9 mouse cellular contexts compared by ENCODE assay signal in genomic region chr7:19265928-19266822, GRCm38 (mm10). TPM values are rescaled to one million over a fixed set of nuclear protein-coding genes. Genes with fewer than 3 reads are reported as not detected.
A peak's percentile ranks its signal among the peaks of the same experiment; 100 is the strongest.
DNase-seq lines count a peak whose midpoint lies in the region; ATAC-seq and TF ChIP-seq lines count a peak whose summit lies in the region.
"Had no signal": no experiment of that assay in that cellular context is flagged by ENCODE, and none has a peak within 500 bp of the region (broad histone marks: within the 10 kb centered on the region; RNA-seq: fewer than 3 reads in every experiment).

No protein-coding gene starts in this region.

- TF ChIP-seq RAD21 in MEL (IDR thresholded peaks at IDR 0.05; ENCODE audit: low read depth, low read length) = no peak

- TF ChIP-seq CTCF in MEL (IDR thresholded peaks at IDR 0.05 in 2 of 3, conservative IDR thresholded peaks at IDR 0.05 in 1 of 3; ENCODE audit: control insufficient read depth in 1 of 3, insufficient read depth in 1 of 3, low read depth in 2 of 3, low read length in 3 of 3, poor library complexity in 1 of 3, severe bottlenecking in 1 of 3) = no peak

- peaks cover 38% of the 10 kb centered on the region for H3K36me3 ChIP-seq in forebrain, embryonic 13.5 days (ENCODE audit: poor library complexity, severe bottlenecking)
- H3K36me3 ChIP-seq in forebrain, embryonic 10.5 days (replicated peaks) = peaks cover 70% of the 10 kb centered on the region
- H3K36me3 ChIP-seq in MEL (ENCODE audit: control insufficient read depth in 1 of 2, insufficient read depth in 2 of 2, low read length in 2 of 2) = peaks cover 0 to 29% of the 10 kb centered on the region in 2 experiments; a peak in 3 of 4 replicates
- peaks cover 18% of the 10 kb centered on the region; the same call in 1 of the 2 replicates for H3K36me3 ChIP-seq in intestine, embryonic 16.5 days (ENCODE audit: control insufficient read depth, insufficient read depth, low read length)

- no peak overlapping the region for H3K4me2 ChIP-seq in forebrain, embryonic 13.5 days
- peak overlapping the region; percentile 46 for H3K4me2 ChIP-seq in intestine, embryonic 16.5 days (ENCODE audit: low read depth, low read length)

- ATAC-seq in forebrain, embryonic 13.5 days = no peak
- peak; percentile 61 for ATAC-seq in intestine, embryonic 16.5 days

- no peak overlapping the region for H3K27ac ChIP-seq in forebrain, embryonic 13.5 days
- H3K27ac ChIP-seq in forebrain, embryonic 10.5 days = no peak overlapping the region; the same call in 1 of the 2 replicates
- peak overlapping the region; percentile 95 for H3K27ac ChIP-seq in MEL (ENCODE audit: control insufficient read depth, low read depth, low read length)
- H3K27ac ChIP-seq in intestine, embryonic 16.5 days (ENCODE audit: low read length) = peak overlapping the region; percentile 73

- peak in 1 of 2 experiments; percentile 57; a peak in 2 of 4 replicates for TF ChIP-seq POLR2A in MEL (IDR thresholded peaks at IDR 0.05; ENCODE audit: control insufficient read depth in 1 of 2, insufficient read depth in 1 of 2, low read depth in 1 of 2, low read length in 2 of 2, poor library complexity in 1 of 2)

- peaks cover 23% of the 10 kb centered on the region for H3K4me1 ChIP-seq in forebrain, embryonic 13.5 days
- peaks cover 48% of the 10 kb centered on the region for H3K4me1 ChIP-seq in forebrain, embryonic 10.5 days
- H3K4me1 ChIP-seq in MEL (ENCODE audit: control insufficient read depth in 1 of 2, insufficient read depth in 2 of 2, low read length in 2 of 2) = peaks cover 9 to 40% of the 10 kb centered on the region in 2 experiments
- H3K4me1 ChIP-seq in intestine, embryonic 16.5 days (ENCODE audit: control insufficient read depth, insufficient read depth, low read length) = peaks cover 40% of the 10 kb centered on the region

- 0 out of 2 replicates have a peak overlapping the region, but pooled peaks have one; percentile 3 for H3K9ac ChIP-seq in forebrain, embryonic 13.5 days
- peak overlapping the region; percentile 66 for H3K9ac ChIP-seq in MEL (ENCODE audit: control insufficient read depth, low read depth, low read length, poor library complexity, severe bottlenecking)
- H3K9ac ChIP-seq in intestine, embryonic 16.5 days (ENCODE audit: low read depth, low read length) = peak overlapping the region; percentile 52

- no peak for DNase-seq in forebrain, embryonic 10.5 days (ENCODE audit: extremely low spot score, low spot score)
- peak; percentile 94 for DNase-seq in MEL (ENCODE audit: low read depth, low spot score)
- DNase-seq in lung, postnatal 25 days (ENCODE audit: low spot score) = peak; percentile 47
- peak; percentile 60 for DNase-seq in thymus, postnatal 14 days
- no peak for DNase-seq in ovary, postnatal 14 days (ENCODE audit: low spot score)
- DNase-seq in c-Kit-positive CD71-positive TER-119-positive erythroid progenitor cells, embryonic 14.5 days (ENCODE audit: low spot score) = no peak

- 83% methylated on average over 10 of the region's 10 CpGs for WGBS in forebrain, embryonic 13.5 days
- WGBS in forebrain, embryonic 10.5 days = 89% methylated on average over 10 of the region's 10 CpGs
- WGBS in intestine, embryonic 16.5 days = 62% methylated on average over 10 of the region's 10 CpGs

- H3K27me3 ChIP-seq in forebrain, embryonic 13.5 days = no peaks in the 10 kb centered on the region
- no peaks in the 10 kb centered on the region for H3K27me3 ChIP-seq in forebrain, embryonic 10.5 days (ENCODE audit: poor library complexity, severe bottlenecking)
- H3K27me3 ChIP-seq in MEL (ENCODE audit: control insufficient read depth in 1 of 2, insufficient read depth in 2 of 2, low read length in 2 of 2) = no peaks in the 10 kb centered on the region
- no peaks in the 10 kb centered on the region for H3K27me3 ChIP-seq in intestine, embryonic 16.5 days (replicated peaks; ENCODE audit: control insufficient read depth, insufficient read depth, low read length)

- no peaks in the 10 kb centered on the region for H3K9me3 ChIP-seq in forebrain, embryonic 13.5 days (replicated peaks)
- no peaks in the 10 kb centered on the region for H3K9me3 ChIP-seq in forebrain, embryonic 10.5 days
- H3K9me3 ChIP-seq in MEL (replicated peaks; ENCODE audit: insufficient read depth, low read length) = no peaks in the 10 kb centered on the region
- H3K9me3 ChIP-seq in intestine, embryonic 16.5 days (ENCODE audit: control insufficient read depth, low read length) = no peaks in the 10 kb centered on the region

- H3K79me2 ChIP-seq in MEL (ENCODE audit: control insufficient read depth, insufficient read depth, low read length, poor library complexity) = peaks cover 46% of the 10 kb centered on the region

- peak; percentile 73 to 86 for TF ChIP-seq EP300 in MEL (IDR thresholded peaks at IDR 0.05; ENCODE audit: low read depth in 1 of 2, low read length in 2 of 2)

- no peak overlapping the region for H3K4me3 ChIP-seq in forebrain, embryonic 13.5 days
- H3K4me3 ChIP-seq in forebrain, embryonic 10.5 days = no peak overlapping the region
- H3K4me3 ChIP-seq in MEL (ENCODE audit: control insufficient read depth in 1 of 2, insufficient read depth in 1 of 2, low read depth in 2 of 2, low read length in 2 of 2) = peak overlapping the region; percentile 27 to 37
- peak overlapping the region; percentile 9; the same call in 1 of the 2 replicates for H3K4me3 ChIP-seq in intestine, embryonic 16.5 days (ENCODE audit: low read length)

TF ChIP-seq in MEL, 35 proteins besides CTCF, POLR2A, EP300 and RAD21 (continues in another document):
- TF ChIP-seq POLR2AphosphoS2 (IDR thresholded peaks at IDR 0.05; ENCODE audit: low read length) = no peak
- TF ChIP-seq SIN3A (IDR thresholded peaks at IDR 0.05; ENCODE audit: low read length) = peak; percentile 89
- no peak for TF ChIP-seq ZMIZ1 (IDR thresholded peaks at IDR 0.05; ENCODE audit: low read depth, low read length)
- no peak for TF ChIP-seq SMC3 (IDR thresholded peaks at IDR 0.05; ENCODE audit: low read depth, low read length)
- no peak for TF ChIP-seq USF2 (IDR thresholded peaks at IDR 0.05; ENCODE audit: borderline replicate concordance in 1 of 2, insufficient read depth in 1 of 2, low read depth in 1 of 2, low read length in 2 of 2)
- peak; percentile 68 for TF ChIP-seq CHD2 (IDR thresholded peaks at IDR 0.05; ENCODE audit: low read length)
- peak; percentile 56 for TF ChIP-seq NELFE (IDR thresholded peaks at IDR 0.05; ENCODE audit: low read depth, low read length)
- TF ChIP-seq GATA1 (IDR thresholded peaks at IDR 0.05; ENCODE audit: low read depth, low read length) = no peak
- no peak for TF ChIP-seq GABPA (IDR thresholded peaks at IDR 0.05; ENCODE audit: low read depth, low read length)
- no peak for TF ChIP-seq NRF1 (IDR thresholded peaks at IDR 0.05; ENCODE audit: insufficient read depth, low read depth, low read length, poor library complexity, severe bottlenecking)
- TF ChIP-seq MXI1 (IDR thresholded peaks at IDR 0.05; ENCODE audit: low read depth, low read length) = peak; percentile 66
- TF ChIP-seq HCFC1 (IDR thresholded peaks at IDR 0.05; ENCODE audit: low read depth, low read length) = peak; percentile 78
- peak; percentile 90 for TF ChIP-seq ETS1 (IDR thresholded peaks at IDR 0.05; ENCODE audit: low read depth, low read length)
- TF ChIP-seq MYB (IDR thresholded peaks at IDR 0.05; ENCODE audit: low read depth, low read length) = no peak
- peak; percentile 46; the same call in 1 of the 2 replicates for TF ChIP-seq BHLHE40 (IDR thresholded peaks at IDR 0.05; ENCODE audit: borderline replicate concordance, low read depth, low read length)

RNA-seq across cellular contexts. Expression of gene Vasp, which starts 5.4 kb away (rescaled TPM):
- 31.0 and 32.7 TPM in 2 replicates for polyA plus RNA-seq in forebrain, embryonic 13.5 days (2015; fragmentation: Nextera tagmentation; extraction: Ambion mirVana)
- 47.4 and 56.9 TPM in 2 replicates for polyA plus RNA-seq in forebrain, embryonic 10.5 days (2016; fragmentation: Nextera tagmentation; extraction: Ambion mirVana)
- total RNA-seq in MEL (2012; rRNA removed) = 121 and 130 TPM in 2 replicates
- polyA plus RNA-seq in MEL (2012; ENCODE audit: insufficient read depth in 1 of 2, insufficient read length in 2 of 2, low read depth in 1 of 2, low replicate concordance in 2 of 2, missing spikeins in 1 of 2) = 100 to 1,000 TPM in 1 of 2 experiments, not detected in 1; 185 TPM
- polyA plus RNA-seq in intestine, embryonic 16.5 days (2015; fragmentation: Nextera tagmentation; extraction: Ambion mirVana) = 106 and 120 TPM in 2 replicates

RNA-seq across cellular contexts. Expression of gene Ppm1n, which starts 13.7 kb away (rescaled TPM):
- polyA plus RNA-seq in forebrain, embryonic 13.5 days (2015; fragmentation: Nextera tagmentation; extraction: Ambion mirVana) = 0.18 and 0.80 TPM in 2 replicates
- 0.41 and 0.51 TPM in 2 replicates for polyA plus RNA-seq in forebrain, embryonic 10.5 days (2016; fragmentation: Nextera tagmentation; extraction: Ambion mirVana)
- not detected in 2 replicates for total RNA-seq in MEL (2012; rRNA removed)
- not detected for polyA plus RNA-seq in MEL (2012; ENCODE audit: insufficient read depth in 1 of 2, insufficient read length in 2 of 2, low read depth in 1 of 2, low replicate concordance in 2 of 2, missing spikeins in 1 of 2)
- polyA plus RNA-seq in intestine, embryonic 16.5 days (2015; fragmentation: Nextera tagmentation; extraction: Ambion mirVana) = 0.29 and 0.32 TPM in 2 replicates

RNA-seq across cellular contexts. Expression of gene Rtn2, which starts 16.2 kb away (rescaled TPM):
- polyA plus RNA-seq in forebrain, embryonic 13.5 days (2015; fragmentation: Nextera tagmentation; extraction: Ambion mirVana) = 87.9 and 92.4 TPM in 2 replicates
- polyA plus RNA-seq in forebrain, embryonic 10.5 days (2016; fragmentation: Nextera tagmentation; extraction: Ambion mirVana) = 32.1 and 33.1 TPM in 2 replicates
- 0.27 and 0.52 TPM in 2 replicates for total RNA-seq in MEL (2012; rRNA removed)
- 1 to 10 TPM in 1 of 2 experiments, not detected in 1; 1.4 TPM for polyA plus RNA-seq in MEL (2012; ENCODE audit: insufficient read depth in 1 of 2, insufficient read length in 2 of 2, low read depth in 1 of 2, low replicate concordance in 2 of 2, missing spikeins in 1 of 2)
- 10.3 and 11.8 TPM in 2 replicates for polyA plus RNA-seq in intestine, embryonic 16.5 days (2015; fragmentation: Nextera tagmentation; extraction: Ambion mirVana)

RNA-seq across cellular contexts. Expression of gene Opa3, which starts 38.0 kb away (rescaled TPM):
- polyA plus RNA-seq in forebrain, embryonic 13.5 days (2015; fragmentation: Nextera tagmentation; extraction: Ambion mirVana) = 42.1 and 47.5 TPM in 2 replicates
- 50.7 and 51.4 TPM in 2 replicates for polyA plus RNA-seq in forebrain, embryonic 10.5 days (2016; fragmentation: Nextera tagmentation; extraction: Ambion mirVana)
- 16.3 and 18.5 TPM in 2 replicates for total RNA-seq in MEL (2012; rRNA removed)
- polyA plus RNA-seq in MEL (2012; ENCODE audit: insufficient read depth in 1 of 2, insufficient read length in 2 of 2, low read depth in 1 of 2, low replicate concordance in 2 of 2, missing spikeins in 1 of 2) = 10 to 100 TPM; 37.2 to 85.4 TPM
- 40.6 and 40.9 TPM in 2 replicates for polyA plus RNA-seq in intestine, embryonic 16.5 days (2015; fragmentation: Nextera tagmentation; extraction: Ambion mirVana)

RNA-seq across cellular contexts. Expression of gene Fosb, which starts 43.7 kb away (rescaled TPM):
- 0.06 TPM in 1 of 2 replicates, not detected in the other for polyA plus RNA-seq in forebrain, embryonic 13.5 days (2015; fragmentation: Nextera tagmentation; extraction: Ambion mirVana)
- polyA plus RNA-seq in forebrain, embryonic 10.5 days (2016; fragmentation: Nextera tagmentation; extraction: Ambion mirVana) = 0.10 TPM in 1 of 2 replicates, not detected in the other
- 0.04 and 0.10 TPM in 2 replicates for total RNA-seq in MEL (2012; rRNA removed)
- polyA plus RNA-seq in MEL (2012; ENCODE audit: insufficient read depth in 1 of 2, insufficient read length in 2 of 2, low read depth in 1 of 2, low replicate concordance in 2 of 2, missing spikeins in 1 of 2) = under 1 TPM in 1 of 2 experiments, not detected in 1; 0.49 TPM
- polyA plus RNA-seq in intestine, embryonic 16.5 days (2015; fragmentation: Nextera tagmentation; extraction: Ambion mirVana) = 0.10 and 0.21 TPM in 2 replicates
- polyA plus RNA-seq: limb, embryonic 11.5 days had no signal

Comparison
In these comparisons a context has a peak if more than half of its experiments do, and no peak if none do; other contexts are left out.
1. H3K27ac ChIP-seq: peak in MEL (single experiment) and intestine, embryonic 16.5 days (single experiment); none in forebrain, embryonic 13.5 days (single experiment) and forebrain, embryonic 10.5 days (single experiment).
2. H3K4me3 ChIP-seq: peak in MEL (2 of 2) and intestine, embryonic 16.5 days (single experiment); none in forebrain, embryonic 13.5 days (single experiment) and forebrain, embryonic 10.5 days (single experiment).
3. H3K9ac ChIP-seq: peak in every context shown above with its lines; median percentile 66 in MEL; 52 in intestine, embryonic 16.5 days; 3 in forebrain, embryonic 13.5 days.
4. DNase-seq: peak in MEL (single experiment), lung, postnatal 25 days (single experiment) and thymus, postnatal 14 days (single experiment); none in forebrain, embryonic 10.5 days (single experiment), ovary, postnatal 14 days (single experiment) and c-Kit-positive CD71-positive TER-119-positive erythroid progenitor cells, embryonic 14.5 days (single experiment).